Mouse (Mus musculus): ENCODE data around the gene Selenov. TPM values are rescaled to one million over a fixed set of nuclear protein-coding genes. Genes with fewer than 3 reads are reported as not detected.
A peak's percentile ranks its signal among the peaks of the same experiment; 100 is the strongest.

Gene Selenov
- polyA plus RNA-seq, 1 experiment from 2014 or later: 1.8 TPM

GRCm38 (mm10) chr7:28318036-28318435 lies 27.1 kb upstream of the Selenov start:
- no peak for ATAC-seq (ENCODE audit: low FRiP score)

GRCm38 (mm10) chr7:28311926-28312543 lies 21.0 kb upstream of the Selenov start, which contains the start of gene Timm50:
Timm50 (minus strand) TSS chr7:28312072.
- no peaks in the 10 kb centered on the region for H3K27me3 ChIP-seq (replicated peaks)
- peaks cover 58% of the 10 kb centered on the region for H3K36me3 ChIP-seq
- peak within 1 kb of the TSS; percentile 88 for H3K9ac ChIP-seq (replicated peaks)
- peak within 1 kb of the TSS; percentile 73 for H3K27ac ChIP-seq (replicated peaks)
- under 1% methylated on average over 45 of the region's 45 CpGs for WGBS
- H3K4me3 ChIP-seq (replicated peaks): peak within 1 kb of the TSS; percentile 65
- H3K4me1 ChIP-seq: peaks cover 25% of the 10 kb centered on the region
- H3K4me2 ChIP-seq: peak within 1 kb of the TSS; percentile 91
- no peaks in the 10 kb centered on the region for H3K9me3 ChIP-seq (replicated peaks)
- ATAC-seq (ENCODE audit: low FRiP score): peak; percentile 96

More at GRCm38 (mm10) chr7:28318036-28318435, 27.1 kb upstream of the Selenov start:
- no peak overlapping the region for H3K4me3 ChIP-seq (replicated peaks)
- H3K36me3 ChIP-seq: peaks cover 87% of the 10 kb centered on the region
- H3K4me1 ChIP-seq: no peaks in the 10 kb centered on the region
- H3K9me3 ChIP-seq (replicated peaks): no peaks in the 10 kb centered on the region
- no peak overlapping the region for H3K4me2 ChIP-seq
- no peak overlapping the region for H3K27ac ChIP-seq (replicated peaks)
- H3K9ac ChIP-seq (replicated peaks): no peak overlapping the region
- WGBS: 97% methylated on average over 3 of the region's 3 CpGs
- H3K27me3 ChIP-seq (replicated peaks): no peaks in the 10 kb centered on the region

GRCm38 (mm10) chr7:28311151-28311925 lies 20.4 kb upstream of the Selenov start:
- H3K9ac ChIP-seq (replicated peaks): peak overlapping the region; percentile 88
- peak; percentile 67 for ATAC-seq (ENCODE audit: low FRiP score)
- H3K27me3 ChIP-seq (replicated peaks): no peaks in the 10 kb centered on the region
- 6% methylated on average over 35 of the region's 35 CpGs for WGBS
- H3K4me1 ChIP-seq: peaks cover 25% of the 10 kb centered on the region
- H3K27ac ChIP-seq (replicated peaks): peak overlapping the region; percentile 73
- peaks cover 58% of the 10 kb centered on the region for H3K36me3 ChIP-seq
- peak overlapping the region; percentile 65 for H3K4me3 ChIP-seq (replicated peaks)
- H3K9me3 ChIP-seq (replicated peaks): no peaks in the 10 kb centered on the region
- peak overlapping the region; percentile 91 for H3K4me2 ChIP-seq

- Histone ChIP-seq H3K36me3 (peaks cover 58% of the 10 kb centered on the region), H3K9ac (replicated peaks) (no peak overlapping the region), H3K9me3 (replicated peaks) (no peaks in the 10 kb centered on the region), H3K4me2 (no peak overlapping the region), H3K27ac (replicated peaks) (no peak overlapping the region), H3K27me3 (replicated peaks) (no peaks in the 10 kb centered on the region), H3K4me3 (replicated peaks) (no peak overlapping the region), H3K4me1 (peaks cover 25% of the 10 kb centered on the region)
- no peak for ATAC-seq (ENCODE audit: low FRiP score)
- 35% methylated on average over 9 of the region's 9 CpGs for WGBS
These were observed 18.8 kb upstream of the Selenov start for GRCm38 (mm10) chr7:28309737-28310136.

- H3K4me3 ChIP-seq (replicated peaks): no peak overlapping the region
- ATAC-seq (ENCODE audit: low FRiP score): no peak
- peaks cover 35% of the 10 kb centered on the region for H3K4me1 ChIP-seq
- H3K4me2 ChIP-seq: no peak overlapping the region
- no peaks in the 10 kb centered on the region for H3K9me3 ChIP-seq (replicated peaks)
- H3K27ac ChIP-seq (replicated peaks): no peak overlapping the region
- H3K9ac ChIP-seq (replicated peaks): no peak overlapping the region
- peaks cover 56% of the 10 kb centered on the region for H3K36me3 ChIP-seq
- 88% methylated on average over 8 of the region's 8 CpGs for WGBS
- H3K27me3 ChIP-seq (replicated peaks): no peaks in the 10 kb centered on the region
These were observed 15.2 kb upstream of the Selenov start for GRCm38 (mm10) chr7:28306216-28306615.

GRCm38 (mm10) chr7:28305641-28306040 lies 14.7 kb upstream of the Selenov start:
- H3K4me2 ChIP-seq: no peak overlapping the region
- H3K36me3 ChIP-seq: peaks cover 56% of the 10 kb centered on the region
- ATAC-seq (ENCODE audit: low FRiP score): no peak
- peaks cover 34% of the 10 kb centered on the region for H3K4me1 ChIP-seq
- H3K27ac ChIP-seq (replicated peaks): no peak overlapping the region
- no peak overlapping the region for H3K4me3 ChIP-seq (replicated peaks)
- WGBS: 86% methylated on average over 10 of the region's 10 CpGs
- no peaks in the 10 kb centered on the region for H3K9me3 ChIP-seq (replicated peaks)
- H3K27me3 ChIP-seq (replicated peaks): no peaks in the 10 kb centered on the region
- H3K9ac ChIP-seq (replicated peaks): no peak overlapping the region

GRCm38 (mm10) chr7:28301616-28302433 lies 10.8 kb upstream of the Selenov start, which contains the start of gene Dll3:
Dll3 (minus strand) TSS chr7:28302238.
- peaks cover 40% of the 10 kb centered on the region for H3K4me1 ChIP-seq
- H3K9me3 ChIP-seq (replicated peaks): no peaks in the 10 kb centered on the region
- H3K9ac ChIP-seq (replicated peaks): peak within 1 kb of the TSS; percentile 43
- ATAC-seq (ENCODE audit: low FRiP score): peak; percentile 69
- peak within 1 kb of the TSS; percentile 66 for H3K27ac ChIP-seq (replicated peaks)
- H3K27me3 ChIP-seq (replicated peaks): peaks cover 5% of the 10 kb centered on the region; the same call in 1 of the 2 replicates
- WGBS: under 1% methylated on average over 30 of the region's 30 CpGs
- H3K36me3 ChIP-seq: peaks cover 22% of the 10 kb centered on the region
- H3K4me3 ChIP-seq (replicated peaks): peak within 1 kb of the TSS; percentile 44
- H3K4me2 ChIP-seq: peak within 1 kb of the TSS; percentile 73

- WGBS: 11% methylated on average over 43 of the region's 43 CpGs
These were observed 8.0 kb upstream of the Selenov start for GRCm38 (mm10) chr7:28298837-28299625.

GRCm38 (mm10) chr7:28294481-28294880 lies 3.5 kb upstream of the Selenov start:
- Histone ChIP-seq H3K4me2 (peak overlapping the region; percentile 70), H3K4me1 (peaks cover 36% of the 10 kb centered on the region), H3K4me3 (replicated peaks) (peak overlapping the region; percentile 51), H3K27ac (replicated peaks) (no peak overlapping the region), H3K9me3 (replicated peaks) (no peaks in the 10 kb centered on the region), H3K36me3 (no peaks in the 10 kb centered on the region), H3K9ac (replicated peaks) (peak overlapping the region; percentile 53), H3K27me3 (replicated peaks) (peaks cover 31% of the 10 kb centered on the region)
- 4% methylated on average over 55 of the region's 63 CpGs for WGBS
- peak; percentile 80 for ATAC-seq (ENCODE audit: low FRiP score)

More at GRCm38 (mm10) chr7:28298837-28299625, 8.0 kb upstream of the Selenov start:
- H3K9ac ChIP-seq (replicated peaks): no peak overlapping the region
- H3K4me2 ChIP-seq: peak overlapping the region; percentile 54
- H3K4me3 ChIP-seq (replicated peaks): peak overlapping the region; percentile 20
- H3K9me3 ChIP-seq (replicated peaks): no peaks in the 10 kb centered on the region
- ATAC-seq (ENCODE audit: low FRiP score): no peak
- peaks cover 47% of the 10 kb centered on the region for H3K4me1 ChIP-seq
- no peaks in the 10 kb centered on the region for H3K36me3 ChIP-seq
- H3K27ac ChIP-seq (replicated peaks): no peak overlapping the region
- peaks cover 5% of the 10 kb centered on the region; the same call in 1 of the 2 replicates for H3K27me3 ChIP-seq (replicated peaks)

- 0 out of 2 replicates have a peak, but pooled peaks have one; percentile 16 for ATAC-seq (ENCODE audit: low FRiP score)
- H3K4me1 ChIP-seq: peaks cover 26% of the 10 kb centered on the region
- H3K9me3 ChIP-seq (replicated peaks): no peaks in the 10 kb centered on the region
- H3K36me3 ChIP-seq: no peaks in the 10 kb centered on the region
- H3K9ac ChIP-seq (replicated peaks): 0 out of 2 replicates have a peak overlapping the region, but pooled peaks have one; percentile 34
- peak overlapping the region; percentile 32 for H3K4me3 ChIP-seq (replicated peaks)
- peaks cover 36% of the 10 kb centered on the region for H3K27me3 ChIP-seq (replicated peaks)
- H3K4me2 ChIP-seq: peak overlapping the region; percentile 59
- under 1% methylated on average over 18 of the region's 18 CpGs for WGBS
- H3K27ac ChIP-seq (replicated peaks): no peak overlapping the region
These were observed 821 bp downstream of the Selenov start for GRCm38 (mm10) chr7:28290165-28290564.

All from neural tube, embryonic 15.5 days (tissue).